Mouse (Mus musculus) cerebellum, adult 8-10 months (tissue): ENCODE data around the gene Etv4.

ENCODE experiments used
- DNase-seq: peaks from one replicate; pipeline ENCODE4 v3.0.0; 2022

Gene Etv4

GRCm38 (mm10) chr11:101784488-101785142 is 556 bp downstream of the Etv4 start:
- peak; percentile 41 for DNase-seq

GRCm38 (mm10) chr11:101784072-101784471 is 1.1 kb downstream of the Etv4 start:
- no peak for DNase-seq

- DNase-seq, result no peak
These were observed 1.6 kb downstream of the Etv4 start for GRCm38 (mm10) chr11:101783584-101783983.

GRCm38 (mm10) chr11:101783135-101783534 is 2.0 kb downstream of the Etv4 start:
- DNase-seq, result no peak

GRCm38 (mm10) chr11:101776846-101777245 is 8.3 kb downstream of the Etv4 start:
- no peak for DNase-seq

- DNase-seq, result no peak
These were observed 12.7 kb downstream of the Etv4 start for GRCm38 (mm10) chr11:101772449-101772848.

- DNase-seq, result no peak
These were observed 13.1 kb downstream of the Etv4 start for GRCm38 (mm10) chr11:101772027-101772426.

- DNase-seq, result no peak
These were observed 14.9 kb downstream of the Etv4 start for GRCm38 (mm10) chr11:101770266-101770665.

- no peak for DNase-seq
These were observed 16.4 kb downstream of the Etv4 start for GRCm38 (mm10) chr11:101768721-101769120.

- no peak for DNase-seq
These were observed 17.8 kb downstream of the Etv4 start for GRCm38 (mm10) chr11:101767326-101767725.

GRCm38 (mm10) chr11:101764546-101764945 is 20.6 kb downstream of the Etv4 start:
- DNase-seq, result no peak

- peak; percentile 32 for DNase-seq
These were observed 21.4 kb downstream of the Etv4 start for GRCm38 (mm10) chr11:101763723-101764122.

- no peak for DNase-seq
These were observed 25.6 kb downstream of the Etv4 start for GRCm38 (mm10) chr11:101759530-101759929.

GRCm38 (mm10) chr11:101758431-101758830 is 26.7 kb downstream of the Etv4 start:
- no peak for DNase-seq

GRCm38 (mm10) chr11:101757366-101757765 is 27.8 kb downstream of the Etv4 start:
- DNase-seq, result no peak

GRCm38 (mm10) chr11:101756616-101757015 is 28.6 kb downstream of the Etv4 start:
- DNase-seq, result no peak

- no peak for DNase-seq
These were observed 51.6 kb downstream of the Etv4 start for GRCm38 (mm10) chr11:101733596-101733995.

- DNase-seq, result peak; percentile 99
These were observed 52.4 kb downstream of the Etv4 start, which contains the start of gene Dhx8 for GRCm38 (mm10) chr11:101732518-101733440. TSS of gene Dhx8 (plus strand) at chr11:101732919.

GRCm38 (mm10) chr11:101729308-101729707 is 55.9 kb downstream of the Etv4 start:
- DNase-seq, result no peak

- no peak for DNase-seq
These were observed 58.4 kb downstream of the Etv4 start for GRCm38 (mm10) chr11:101726765-101727164.

- no peak for DNase-seq
These were observed 60.1 kb downstream of the Etv4 start for GRCm38 (mm10) chr11:101725043-101725442.

- no peak for DNase-seq
These were observed 65.1 kb downstream of the Etv4 start for GRCm38 (mm10) chr11:101719986-101720520.
